Mouse (Mus musculus): ENCODE data around the gene Olfr876. TPM values are rescaled to one million over a fixed set of nuclear protein-coding genes. Genes with fewer than 3 reads are reported as not detected.
"Not testable (repeated sequence)": the region's sequence is repeated elsewhere in the genome, so short reads cannot be mapped to it uniquely, and the experiment has no call there.

Olfr876 gene
- polyA plus RNA-seq (2021): not detected

- ATAC-seq (no peak), DNase-seq (ENCODE audit: low read depth, low spot score) (no peak)
- in situ Hi-C loops (cut with MboI; ENCODE audit: low pct_unique_long_range_greater_than_20kb): no loop called here
- TF ChIP-seq CTCF (IDR thresholded peaks at IDR 0.05): no peak
- no peaks in the 10 kb centered on the region for H3K27me3 ChIP-seq
- POLR2A ChIA-PET: no interaction called here
- CTCF ChIA-PET: no interaction called here
These were observed at the start of gene Olfr876 for GRCm38 (mm10) chr9:37802731-37803130. Gene Olfr876, plus strand, starts transcription at chr9:37803031.

GRCm38 (mm10) chr9:37761728-37762127, 41.1 kb upstream of the Olfr876 start:
- TF ChIP-seq CTCF (IDR thresholded peaks at IDR 0.05): no peak
- DNase-seq (ENCODE audit: low read depth, low spot score) (no peak), ATAC-seq (no peak)
- in situ Hi-C loops (cut with MboI; ENCODE audit: low pct_unique_long_range_greater_than_20kb): no loop called here
- ChIA-PET POLR2A (no interaction called here), CTCF (interaction anchor here (0.6 to 1.6 kb wide), 2 partner anchors 14 to 208 kb away, joined by 4 to 5 read pairs; no protein-coding TSS in a partner anchor)
- H3K27me3 ChIP-seq: no peaks in the 10 kb centered on the region

- DNase-seq (ENCODE audit: low read depth, low spot score): no peak
- TF ChIP-seq CTCF (IDR thresholded peaks at IDR 0.05): peak; percentile 37
- no peaks in the 10 kb centered on the region for H3K27me3 ChIP-seq
- in situ Hi-C loops (cut with MboI; ENCODE audit: low pct_unique_long_range_greater_than_20kb): no loop called here
- CTCF ChIA-PET: interaction anchor here (0.6 kb wide), 1 partner anchor 207 kb away, joined by 4 read pairs; no protein-coding TSS in a partner anchor
- POLR2A ChIA-PET: no interaction called here
- no peak for ATAC-seq
These were observed 40.3 kb upstream of the Olfr876 start for GRCm38 (mm10) chr9:37762541-37762940.

- ChIA-PET CTCF (no interaction called here), POLR2A (no interaction called here)
- no peak for TF ChIP-seq CTCF (IDR thresholded peaks at IDR 0.05)
- ATAC-seq (no peak), DNase-seq (ENCODE audit: low read depth, low spot score) (no peak)
- in situ Hi-C loops (cut with MboI; ENCODE audit: low pct_unique_long_range_greater_than_20kb): no loop called here
- no peaks in the 10 kb centered on the region for H3K27me3 ChIP-seq
These were observed 32.2 kb upstream of the Olfr876 start for GRCm38 (mm10) chr9:37770661-37771060.

GRCm38 (mm10) chr9:37771759-37772158, 31.1 kb upstream of the Olfr876 start, which contains the start of gene Olfr875:
Gene Olfr875, plus strand, starts transcription at chr9:37771857.
- in situ Hi-C loops (cut with MboI; ENCODE audit: low pct_unique_long_range_greater_than_20kb): no loop called here

GRCm38 (mm10) chr9:37782766-37783260, 20.0 kb upstream of the Olfr876 start:
- no peaks in the 10 kb centered on the region for H3K27me3 ChIP-seq
- TF ChIP-seq CTCF (IDR thresholded peaks at IDR 0.05): no peak
- ATAC-seq (no peak), DNase-seq (ENCODE audit: low read depth, low spot score) (no peak)
- in situ Hi-C loops (cut with MboI; ENCODE audit: low pct_unique_long_range_greater_than_20kb): no loop called here
- ChIA-PET CTCF (no interaction called here), POLR2A (no interaction called here)

More at GRCm38 (mm10) chr9:37771759-37772158, 31.1 kb upstream of the Olfr876 start, which contains the start of gene Olfr875:
- no peaks in the 10 kb centered on the region for H3K27me3 ChIP-seq
- CTCF ChIA-PET: no interaction called here
- no peak for TF ChIP-seq CTCF (IDR thresholded peaks at IDR 0.05)
- POLR2A ChIA-PET: no interaction called here
- ATAC-seq (no peak), DNase-seq (ENCODE audit: low read depth, low spot score) (no peak)

- DNase-seq (ENCODE audit: low read depth, low spot score); ATAC-seq; in situ Hi-C loops (cut with MboI; ENCODE audit: low pct_unique_long_range_greater_than_20kb); CTCF ChIA-PET; POLR2A ChIA-PET; H3K27me3 ChIP-seq: not testable (repeated sequence)
These were observed 19.1 kb upstream of the Olfr876 start for GRCm38 (mm10) chr9:37783394-37784387.

GRCm38 (mm10) chr9:37786411-37786810, 16.4 kb upstream of the Olfr876 start:
- ATAC-seq (peak; percentile 31), DNase-seq (ENCODE audit: low read depth, low spot score) (peak; percentile 10)
- in situ Hi-C loops (cut with MboI; ENCODE audit: low pct_unique_long_range_greater_than_20kb): no loop called here
- H3K27me3 ChIP-seq: no peaks in the 10 kb centered on the region
- TF ChIP-seq CTCF (IDR thresholded peaks at IDR 0.05): no peak
- ChIA-PET CTCF (no interaction called here), POLR2A (no interaction called here)

GRCm38 (mm10) chr9:37802055-37802454, 776 bp upstream of the Olfr876 start:
- CTCF ChIA-PET: no interaction called here
- ATAC-seq: no peak
- in situ Hi-C loops (cut with MboI; ENCODE audit: low pct_unique_long_range_greater_than_20kb): no loop called here

GRCm38 (mm10) chr9:37807235-37807634, 4.4 kb downstream of the Olfr876 start:
- ChIA-PET POLR2A (no interaction called here), CTCF (interaction anchor here (1.1 to 1.2 kb wide), 3 partner anchors 11 to 20 kb away, joined by 4 read pairs; no protein-coding TSS in a partner anchor)
- no peak for ATAC-seq
- no peak for TF ChIP-seq CTCF (IDR thresholded peaks at IDR 0.05)
- DNase-seq (ENCODE audit: low read depth, low spot score): no peak
- in situ Hi-C loops (cut with MboI; ENCODE audit: low pct_unique_long_range_greater_than_20kb): no loop called here
- H3K27me3 ChIP-seq: no peaks in the 10 kb centered on the region

More at GRCm38 (mm10) chr9:37802055-37802454, 776 bp upstream of the Olfr876 start:
- DNase-seq (ENCODE audit: low read depth, low spot score): no peak
- no peaks in the 10 kb centered on the region for H3K27me3 ChIP-seq
- POLR2A ChIA-PET: no interaction called here
- no peak for TF ChIP-seq CTCF (IDR thresholded peaks at IDR 0.05)

- POLR2A ChIA-PET: no interaction called here
- ATAC-seq (peak; percentile 79), DNase-seq (ENCODE audit: low read depth, low spot score) (peak; percentile 35)
- no peak for TF ChIP-seq CTCF (IDR thresholded peaks at IDR 0.05)
- no peaks in the 10 kb centered on the region for H3K27me3 ChIP-seq
- in situ Hi-C loops (cut with MboI; ENCODE audit: low pct_unique_long_range_greater_than_20kb): no loop called here
- CTCF ChIA-PET: interaction anchor here (1.1 kb wide), 1 partner anchor 19 kb away, joined by 4 read pairs; no protein-coding TSS in a partner anchor
These were observed 5.6 kb downstream of the Olfr876 start for GRCm38 (mm10) chr9:37808456-37808855.
